Mouse (Mus musculus): ENCODE results near the gene Cmss1.

The Cmss1 gene

GRCm38 (mm10) chr16:57515636-57516035, 91.0 kb downstream of the Cmss1 start:
- ATAC-seq (ENCODE audit: low TSS enrichment), result no peak

- no peak for ATAC-seq (ENCODE audit: low TSS enrichment)
Measured at GRCm38 (mm10) chr16:57514371-57514770, 92.3 kb downstream of the Cmss1 start.

DNA sequence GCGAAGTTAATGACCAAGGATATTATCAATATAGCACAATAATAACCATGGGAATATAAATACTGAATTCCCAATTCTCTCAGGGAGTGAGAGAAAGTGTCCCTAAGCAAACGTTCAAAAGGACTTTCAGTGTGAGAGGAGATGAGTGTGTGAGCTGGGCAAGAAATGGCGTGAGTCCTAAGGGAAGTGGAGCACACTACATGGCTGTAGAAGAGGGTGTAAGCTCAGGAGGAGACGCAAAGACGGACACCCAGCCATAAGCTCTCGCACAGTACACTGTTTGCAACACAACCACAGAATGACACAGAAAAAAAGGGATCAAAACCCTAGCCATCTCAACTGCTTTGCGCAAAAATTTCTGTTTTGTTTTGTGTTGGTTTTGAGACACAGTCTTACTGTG, 93.1 kb downstream of the Cmss1 start:
- no peak for ATAC-seq (ENCODE audit: low TSS enrichment)

- no peak for ATAC-seq (ENCODE audit: low TSS enrichment)
Measured at GRCm38 (mm10) chr16:57509099-57509498, 97.6 kb downstream of the Cmss1 start.

DNA sequence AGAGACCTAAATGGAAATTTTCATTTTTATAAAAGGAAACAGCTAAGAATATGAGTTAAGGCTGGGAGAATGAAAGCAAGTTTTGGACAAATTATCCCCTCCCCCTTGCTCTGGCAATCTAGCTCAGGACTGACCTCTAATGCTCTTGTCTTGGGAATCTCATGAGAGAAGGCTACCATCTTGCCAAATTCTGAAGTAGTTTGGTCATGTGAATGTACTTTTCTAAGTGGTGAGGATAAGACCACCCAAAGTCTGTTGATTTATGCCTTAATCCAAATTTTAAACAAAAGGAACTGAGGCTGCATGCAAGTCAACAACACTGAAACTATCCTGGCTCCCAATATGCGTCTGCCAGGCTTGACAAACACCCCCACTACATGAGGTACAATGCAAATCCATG, 98.3 kb downstream of the Cmss1 start:
- ATAC-seq (ENCODE audit: low TSS enrichment), result no peak

DNA sequence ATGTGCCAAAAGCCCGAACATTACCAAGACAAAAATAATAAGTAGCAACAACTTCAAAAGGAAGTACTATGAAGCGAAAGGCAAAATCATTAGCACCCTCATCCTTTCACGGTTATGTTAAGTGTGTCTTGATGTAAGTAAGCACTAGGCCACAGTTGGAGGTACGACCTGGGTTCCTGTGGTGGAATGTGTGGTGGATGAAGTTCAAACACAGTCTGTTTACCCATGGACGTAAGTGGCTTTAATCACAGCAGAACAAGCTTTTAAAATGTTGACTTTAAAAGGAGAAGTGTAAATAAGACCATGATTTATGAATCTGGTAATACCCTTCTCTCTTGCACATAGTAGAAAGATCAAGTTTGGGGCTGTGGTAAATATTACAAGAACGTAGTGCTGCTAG, 100.5 kb downstream of the Cmss1 start:
- ATAC-seq (ENCODE audit: low TSS enrichment), result no peak

GRCm38 (mm10) chr16:57504728-57505127, 101.9 kb downstream of the Cmss1 start:
- no peak for ATAC-seq (ENCODE audit: low TSS enrichment)

GRCm38 (mm10) chr16:57502761-57503160, 103.9 kb downstream of the Cmss1 start:
- no peak for ATAC-seq (ENCODE audit: low TSS enrichment)

DNA sequence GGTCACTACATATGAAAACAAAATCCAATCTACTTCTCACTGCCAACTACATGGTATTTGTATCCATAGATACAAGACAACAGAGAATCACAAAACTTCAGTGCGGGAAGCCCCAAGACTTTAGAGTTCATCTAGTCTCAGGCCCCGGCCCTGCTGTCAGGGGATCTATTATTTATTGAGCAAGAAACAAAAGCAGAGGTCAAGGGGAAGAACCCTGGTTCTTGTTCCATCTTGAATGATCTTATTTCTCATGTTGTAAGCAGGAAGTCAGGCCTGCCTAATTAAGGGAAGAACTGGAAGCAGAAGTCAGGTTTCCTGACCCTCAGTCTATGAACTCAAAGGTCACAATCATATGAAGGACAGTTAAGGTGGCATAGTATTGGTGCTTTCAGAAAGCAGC, 104.4 kb downstream of the Cmss1 start:
- no peak for ATAC-seq (ENCODE audit: low TSS enrichment)

DNA sequence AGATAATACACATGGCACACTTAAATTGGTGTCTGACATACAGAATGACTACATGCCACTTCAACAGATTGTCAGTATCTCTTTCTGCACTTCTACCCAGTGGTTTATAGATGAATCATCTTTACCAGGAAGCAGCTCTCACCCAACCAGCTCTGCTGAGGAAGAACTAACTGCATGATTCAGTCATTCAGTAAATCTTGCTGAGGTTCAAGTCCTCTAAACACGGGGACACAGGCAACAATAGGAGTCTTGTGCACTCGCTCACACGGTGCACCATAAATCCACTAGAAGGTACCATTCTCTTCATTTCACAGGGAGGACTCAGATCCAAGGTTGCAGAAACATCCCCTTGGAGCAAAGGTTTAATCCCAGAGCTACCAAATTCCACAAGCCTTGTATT, 105.8 kb downstream of the Cmss1 start:
- peak; percentile 31; the same call in 1 of the 2 replicates for ATAC-seq (ENCODE audit: low TSS enrichment)

DNA sequence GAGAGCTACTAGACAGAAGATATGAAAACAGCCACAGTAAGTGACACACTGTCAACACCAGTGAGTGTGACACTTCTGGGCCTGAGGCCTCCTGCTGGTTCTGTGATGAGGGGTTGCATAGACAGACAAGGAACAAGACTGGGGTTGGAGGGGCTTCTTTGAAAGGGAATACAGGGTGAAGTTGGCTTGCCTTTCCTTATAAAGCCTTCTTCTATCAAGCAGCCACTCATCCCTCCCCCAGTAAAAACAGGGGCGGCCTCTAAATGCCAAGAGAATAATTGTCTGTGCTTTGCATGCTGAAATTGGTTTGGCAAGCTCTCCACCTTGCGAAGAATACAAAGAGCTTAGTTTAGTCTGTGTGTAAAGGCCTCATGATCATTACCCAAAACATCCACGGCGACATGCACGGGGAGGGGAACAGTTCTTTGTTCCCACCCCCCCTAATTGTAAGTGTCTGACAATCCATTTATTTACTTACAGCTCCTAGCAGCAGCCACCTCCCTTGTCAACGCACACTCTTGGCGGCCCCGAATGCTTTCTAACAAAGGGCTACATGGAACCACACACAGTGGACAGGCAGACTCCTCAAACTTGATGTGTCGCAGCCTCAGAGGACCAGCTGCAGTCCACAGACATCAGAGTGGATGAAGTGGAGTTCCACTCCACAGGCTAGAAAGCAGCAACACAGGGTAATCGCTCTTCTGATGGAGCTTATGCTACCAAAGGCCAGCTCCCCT, 110.1 kb downstream of the Cmss1 start:
- peak; percentile 56 for ATAC-seq (ENCODE audit: low TSS enrichment)

DNA sequence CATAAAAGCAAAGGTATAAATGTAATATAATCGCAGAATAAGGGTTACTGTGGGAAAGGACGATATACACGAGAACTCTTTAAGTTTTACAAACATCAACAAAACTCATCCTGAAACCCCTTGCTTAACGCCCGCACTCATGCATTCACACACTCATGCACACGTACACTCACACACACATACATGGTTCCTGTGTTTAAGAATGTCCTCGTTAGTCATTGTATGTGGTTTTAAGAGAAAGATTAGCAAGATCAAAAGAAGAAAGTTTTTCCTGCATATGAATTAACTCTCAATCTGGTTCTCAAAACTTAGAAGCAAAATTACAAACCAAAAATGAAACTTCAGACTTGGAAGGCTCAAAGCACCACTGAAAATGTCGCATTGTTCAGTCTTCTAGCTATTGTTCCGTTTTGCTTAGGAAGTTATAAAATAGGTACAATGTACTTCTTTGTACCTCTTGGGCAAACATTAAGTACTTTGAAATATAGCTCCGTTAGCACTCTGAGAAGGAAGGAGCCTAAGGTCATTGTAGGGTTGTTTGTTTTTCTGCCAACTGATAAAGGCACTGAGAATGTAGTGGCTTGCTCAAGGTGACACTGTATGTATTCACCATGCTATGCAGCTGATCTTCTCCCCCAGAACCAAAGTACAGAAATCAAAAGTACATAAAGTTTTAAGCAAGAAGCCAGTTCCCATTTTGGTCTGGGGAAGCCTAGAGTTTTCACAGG, 111.0 kb downstream of the Cmss1 start:
- ATAC-seq (ENCODE audit: low TSS enrichment), result no peak

DNA sequence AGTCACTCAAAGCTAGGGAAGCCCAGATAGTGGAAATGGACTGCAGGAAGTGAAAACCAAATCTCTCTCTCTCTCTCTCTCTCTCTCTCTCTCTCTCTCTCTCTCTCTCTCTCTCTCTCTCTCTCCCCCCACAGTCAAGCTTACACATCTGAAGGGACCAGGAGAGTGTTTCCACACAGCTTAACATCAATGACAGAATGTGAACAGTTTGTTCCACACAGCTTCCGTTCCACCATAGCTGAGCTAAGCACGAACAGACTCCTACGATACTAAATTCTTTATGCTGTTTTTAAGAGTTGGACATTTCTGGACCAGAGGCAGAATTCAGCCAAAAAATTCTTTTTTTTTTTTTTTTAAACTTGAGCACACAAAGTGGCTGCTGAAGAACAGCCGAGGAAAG, 114.8 kb downstream of the Cmss1 start:
- peak; percentile 63 for ATAC-seq (ENCODE audit: low TSS enrichment)

GRCm38 (mm10) chr16:57490691-57491090, 116.0 kb downstream of the Cmss1 start:
- peak; percentile 91 for ATAC-seq (ENCODE audit: low TSS enrichment)

GRCm38 (mm10) chr16:57488661-57489060, 118.0 kb downstream of the Cmss1 start:
- ATAC-seq (ENCODE audit: low TSS enrichment), result no peak

- ATAC-seq (ENCODE audit: low TSS enrichment), result no peak
Measured at GRCm38 (mm10) chr16:57486266-57486665, 120.4 kb downstream of the Cmss1 start.

- no peak for ATAC-seq (ENCODE audit: low TSS enrichment)
Measured at GRCm38 (mm10) chr16:57485265-57485664, 121.4 kb downstream of the Cmss1 start.

DNA sequence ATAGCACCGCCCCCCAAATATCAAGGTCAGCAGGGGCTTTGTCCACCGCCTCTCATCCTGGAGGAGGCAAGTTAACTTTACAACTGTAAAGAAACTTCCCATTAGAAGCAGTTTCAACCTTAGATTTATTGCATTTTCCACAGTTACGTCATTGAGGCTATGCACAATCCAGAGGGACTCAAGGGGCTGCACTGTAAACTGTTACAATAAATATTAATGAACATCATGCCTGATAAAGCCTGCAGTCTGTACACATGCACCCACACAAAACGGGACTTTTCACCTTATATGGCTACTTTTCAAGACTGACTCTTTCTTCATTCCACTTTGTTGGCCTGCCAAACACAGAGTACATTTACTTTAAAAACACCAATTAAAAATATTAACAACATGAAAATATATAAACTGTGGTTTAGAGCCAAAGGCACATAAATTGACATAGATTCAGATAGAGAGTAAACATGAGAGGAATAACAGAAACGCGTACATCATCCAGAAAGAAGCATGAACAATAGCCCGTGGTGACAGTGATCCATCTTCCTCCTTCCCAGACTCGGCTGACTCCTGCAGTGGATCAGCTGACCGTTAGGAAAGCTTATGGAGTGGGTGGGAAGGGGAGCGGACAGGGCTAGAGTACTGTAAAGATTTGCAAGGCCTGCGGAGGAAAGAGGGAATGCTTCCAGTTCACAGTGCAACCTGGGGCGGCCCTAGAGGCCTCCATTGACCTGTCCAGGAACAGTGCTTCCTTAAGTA, 122.4 kb downstream of the Cmss1 start:
- ATAC-seq (ENCODE audit: low TSS enrichment), result no peak

DNA sequence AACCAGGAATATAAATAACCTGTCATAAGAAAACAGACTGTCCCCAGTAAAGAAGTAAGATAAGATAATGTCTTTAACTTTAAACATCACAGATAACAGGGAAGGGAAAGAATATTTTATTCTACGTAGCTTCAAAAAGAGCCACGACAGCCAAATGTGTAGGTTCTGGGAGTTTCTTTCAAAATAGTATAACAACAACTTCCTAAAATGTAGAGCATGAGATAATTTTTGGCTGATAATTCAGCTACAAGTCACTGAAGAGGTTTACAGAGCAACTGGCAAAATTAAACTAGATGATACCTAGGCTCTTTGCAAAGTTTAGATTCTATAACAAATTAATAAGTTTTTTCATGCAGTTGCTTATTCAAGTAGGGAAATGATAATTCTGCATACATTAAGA, 123.2 kb downstream of the Cmss1 start:
- ATAC-seq (ENCODE audit: low TSS enrichment), result no peak

DNA sequence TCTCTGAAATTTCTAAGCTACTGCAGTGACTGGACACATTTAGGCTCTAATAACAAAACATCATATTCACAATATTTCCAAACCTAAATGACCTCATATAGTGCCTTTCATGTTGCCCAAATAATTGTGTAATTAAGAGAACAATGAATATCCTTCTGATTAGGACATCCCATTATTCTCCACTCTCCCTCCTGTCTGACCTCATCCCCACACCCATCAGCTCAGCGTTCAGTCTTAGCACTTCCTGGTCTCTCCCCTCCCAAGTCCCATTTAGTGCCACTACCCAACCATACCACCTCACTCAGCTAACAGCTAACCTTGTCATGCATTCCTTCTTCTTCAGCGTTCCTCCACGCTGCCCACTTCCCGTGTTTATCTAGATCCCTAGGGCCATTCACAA, 123.8 kb downstream of the Cmss1 start:
- no peak for ATAC-seq (ENCODE audit: low TSS enrichment)

GRCm38 (mm10) chr16:57482264-57482663, 124.4 kb downstream of the Cmss1 start:
- no peak for ATAC-seq (ENCODE audit: low TSS enrichment)

GRCm38 (mm10) chr16:57479776-57480175, 126.9 kb downstream of the Cmss1 start:
- ATAC-seq (ENCODE audit: low TSS enrichment), result no peak

DNA sequence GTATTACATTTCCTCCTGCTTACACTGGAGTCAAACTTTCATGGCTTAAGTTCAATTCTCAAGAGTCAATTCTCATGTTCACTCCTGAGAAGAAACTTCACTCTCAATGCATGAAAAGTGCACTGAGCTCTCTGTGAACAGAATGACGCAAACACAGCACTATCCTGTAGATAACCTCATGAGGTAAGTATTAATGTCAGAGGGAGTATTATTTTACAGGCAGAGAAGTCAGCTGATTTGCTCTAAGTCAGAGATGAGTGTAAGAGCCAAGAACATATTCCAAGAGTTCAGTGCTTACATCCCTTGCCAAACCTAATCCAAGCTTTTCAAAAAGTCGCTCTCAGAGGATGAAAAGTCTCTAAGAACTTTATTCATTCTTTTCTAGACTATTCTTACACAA, 128.2 kb downstream of the Cmss1 start:
- no peak for ATAC-seq (ENCODE audit: low TSS enrichment)

All from frontal cortex, adult (tissue).